Mouse (Mus musculus): Measurements from ENCODE around the gene Kif21a.

DNA sequence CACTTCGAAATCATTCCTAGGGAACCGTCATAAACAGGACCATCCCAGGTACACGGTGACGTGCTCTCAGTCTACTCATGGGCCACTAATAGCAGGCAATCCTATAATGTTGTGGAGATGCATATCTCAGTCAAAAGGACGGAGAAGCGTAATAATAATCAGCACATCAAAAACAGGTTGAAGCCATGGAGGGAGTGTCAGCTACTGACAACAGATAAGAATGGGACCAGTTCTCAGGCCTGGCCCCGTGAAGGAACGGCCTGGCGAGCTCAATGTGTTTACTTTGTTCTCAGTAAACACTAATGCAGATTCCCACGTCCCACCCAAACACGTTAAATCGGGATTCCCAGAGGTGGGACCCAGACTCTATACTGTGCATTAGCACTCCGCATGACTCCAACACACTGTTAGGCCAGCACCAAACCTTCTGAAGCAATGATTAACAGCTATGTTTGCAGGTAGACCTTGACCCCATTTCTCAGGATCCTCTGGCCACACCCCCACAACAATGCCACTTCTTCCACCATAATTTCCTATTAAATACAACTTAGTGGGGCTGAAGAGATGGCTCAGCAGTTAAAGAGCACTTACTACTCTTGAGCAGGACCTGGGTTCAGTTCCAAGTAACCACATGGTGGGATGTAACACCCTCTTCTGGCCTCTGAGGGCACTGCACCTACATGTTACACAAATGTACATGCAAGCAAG is 42.5 kb downstream of the Kif21a start:
- TF ChIP-seq CTCF (IDR thresholded peaks at IDR 0.05; ENCODE audit: borderline replicate concordance, insufficient read depth, low read depth, low read length) (0 out of 2 replicates have a peak, but pooled peaks have one; percentile 8), POLR2A (IDR thresholded peaks at IDR 0.05; ENCODE audit: borderline replicate concordance, insufficient read depth, low read length) (no peak)
